Mouse (Mus musculus): Measurements from ENCODE around the gene Klf13.

The Klf13 gene

GRCm38 (mm10) chr7:63907778-63908495 lies 30.8 kb downstream of the Klf13 start:
- no peak for DNase-seq (ENCODE audit: low read depth)

- no peak for DNase-seq (ENCODE audit: low read depth)
These were observed 33.1 kb downstream of the Klf13 start for GRCm38 (mm10) chr7:63905642-63906041.

GRCm38 (mm10) chr7:63905190-63905589 lies 33.5 kb downstream of the Klf13 start:
- DNase-seq (ENCODE audit: low read depth), result no peak

GRCm38 (mm10) chr7:63903635-63904380 lies 34.9 kb downstream of the Klf13 start:
- no peak for DNase-seq (ENCODE audit: low read depth)

- no peak for DNase-seq (ENCODE audit: low read depth)
These were observed 36.0 kb downstream of the Klf13 start for GRCm38 (mm10) chr7:63902604-63903210.

GRCm38 (mm10) chr7:63901942-63902341 lies 36.8 kb downstream of the Klf13 start:
- DNase-seq (ENCODE audit: low read depth), result no peak

- DNase-seq (ENCODE audit: low read depth), result no peak
These were observed 37.4 kb downstream of the Klf13 start for GRCm38 (mm10) chr7:63901346-63901745.

GRCm38 (mm10) chr7:63900411-63900810 lies 38.3 kb downstream of the Klf13 start:
- no peak for DNase-seq (ENCODE audit: low read depth)

- no peak for DNase-seq (ENCODE audit: low read depth)
These were observed 38.8 kb downstream of the Klf13 start for GRCm38 (mm10) chr7:63899925-63900324.

- no peak for DNase-seq (ENCODE audit: low read depth)
These were observed 40.5 kb downstream of the Klf13 start for GRCm38 (mm10) chr7:63898201-63898600.

- DNase-seq (ENCODE audit: low read depth), result no peak
These were observed 41.1 kb downstream of the Klf13 start for GRCm38 (mm10) chr7:63897655-63898054.

GRCm38 (mm10) chr7:63896968-63897468 lies 41.7 kb downstream of the Klf13 start:
- DNase-seq (ENCODE audit: low read depth), result peak; percentile 80

GRCm38 (mm10) chr7:63896276-63896967 lies 42.3 kb downstream of the Klf13 start:
- DNase-seq (ENCODE audit: low read depth), result no peak

- no peak for DNase-seq (ENCODE audit: low read depth)
These were observed 43.5 kb downstream of the Klf13 start for GRCm38 (mm10) chr7:63895223-63895622.

- no peak for DNase-seq (ENCODE audit: low read depth)
These were observed 44.1 kb downstream of the Klf13 start for GRCm38 (mm10) chr7:63894662-63895061.

- DNase-seq (ENCODE audit: low read depth), result no peak
These were observed 45.0 kb downstream of the Klf13 start for GRCm38 (mm10) chr7:63893729-63894128.

GRCm38 (mm10) chr7:63893201-63893600 lies 45.5 kb downstream of the Klf13 start:
- no peak for DNase-seq (ENCODE audit: low read depth)

- DNase-seq (ENCODE audit: low read depth), result no peak
These were observed 47.1 kb downstream of the Klf13 start for GRCm38 (mm10) chr7:63891488-63892075.

- DNase-seq (ENCODE audit: low read depth), result no peak
These were observed 49.4 kb downstream of the Klf13 start for GRCm38 (mm10) chr7:63889116-63889975.

GRCm38 (mm10) chr7:63888674-63889073 lies 50.0 kb downstream of the Klf13 start:
- no peak for DNase-seq (ENCODE audit: low read depth)

GRCm38 (mm10) chr7:63887602-63888123 lies 51.1 kb downstream of the Klf13 start:
- DNase-seq (ENCODE audit: low read depth), result no peak
